Mouse (Mus musculus) left cerebral cortex, adult 9 months (tissue): ENCODE data around the gene Ltbp2.

ENCODE experiments used
- DNase-seq, 2 experiments: peaks; one replicate each; pipeline ENCODE4 v3.0.0; 2022; ENCODE audit warnings: low spot score in 2 of 2

Ltbp2 gene

DNA sequence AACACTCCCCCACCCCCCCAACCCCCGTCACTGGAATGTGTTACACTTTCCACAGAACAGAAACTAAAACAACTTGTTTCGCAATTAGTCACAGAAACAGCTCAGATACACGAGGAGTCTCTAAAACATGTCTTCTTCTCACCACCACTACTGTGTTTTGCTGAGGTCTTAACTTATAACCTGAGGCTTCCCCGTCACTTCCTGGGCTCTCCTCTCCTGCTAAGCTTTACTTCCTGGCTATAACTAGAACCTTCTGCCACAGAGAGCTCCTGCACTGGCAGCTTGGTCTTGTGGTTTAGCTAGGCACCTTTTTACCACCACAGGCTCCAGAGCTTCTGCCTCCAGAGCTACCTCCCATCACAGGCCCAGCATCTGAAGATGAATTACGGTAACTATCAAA, 113.8 kb downstream of the Ltbp2 start:
- no peak for DNase-seq

GRCm38 (mm10) chr12:84759063-84759462, 117.3 kb downstream of the Ltbp2 start:
- DNase-seq = no peak

GRCm38 (mm10) chr12:84756016-84756415, 120.3 kb downstream of the Ltbp2 start:
- peak; percentile 59 to 75 for DNase-seq

DNA sequence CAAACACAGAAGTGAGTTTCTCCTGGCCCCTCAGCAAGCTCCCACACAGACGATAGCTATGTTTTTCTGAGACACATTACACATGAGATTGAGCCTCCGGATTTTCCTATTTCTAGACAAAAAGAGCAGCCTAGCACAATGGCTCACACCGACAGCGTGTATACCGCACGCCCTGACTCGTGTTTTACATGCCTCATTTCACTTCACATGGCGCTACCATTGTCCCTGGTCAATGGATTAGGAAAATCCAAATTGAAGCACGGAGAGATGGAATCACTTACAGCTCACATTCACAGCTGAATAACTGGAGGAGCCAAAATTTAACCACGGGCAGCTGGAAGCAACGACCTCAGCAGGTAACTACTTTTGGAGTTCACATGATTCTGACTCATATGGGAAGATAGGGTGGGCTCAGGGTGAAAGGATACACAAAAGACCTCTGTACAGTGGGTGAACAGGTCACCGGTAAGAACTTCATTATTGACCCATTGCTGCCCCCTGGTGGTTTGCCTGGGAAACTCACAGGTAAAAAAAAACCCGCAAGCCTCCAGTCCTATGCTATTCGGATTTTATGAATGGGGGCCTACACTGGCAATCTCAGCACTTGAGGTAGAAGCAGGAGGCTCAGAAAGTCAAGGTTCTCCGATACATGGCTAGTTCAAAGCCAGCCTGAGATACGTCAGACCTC, 121.2 kb downstream of the Ltbp2 start:
- peak in 1 of 2 experiments; percentile 51 for DNase-seq

- no peak for DNase-seq
Observed at GRCm38 (mm10) chr12:84752131-84752977, 124.0 kb downstream of the Ltbp2 start.

- no peak for DNase-seq
Observed at GRCm38 (mm10) chr12:84750661-84751060, 125.7 kb downstream of the Ltbp2 start.

DNA sequence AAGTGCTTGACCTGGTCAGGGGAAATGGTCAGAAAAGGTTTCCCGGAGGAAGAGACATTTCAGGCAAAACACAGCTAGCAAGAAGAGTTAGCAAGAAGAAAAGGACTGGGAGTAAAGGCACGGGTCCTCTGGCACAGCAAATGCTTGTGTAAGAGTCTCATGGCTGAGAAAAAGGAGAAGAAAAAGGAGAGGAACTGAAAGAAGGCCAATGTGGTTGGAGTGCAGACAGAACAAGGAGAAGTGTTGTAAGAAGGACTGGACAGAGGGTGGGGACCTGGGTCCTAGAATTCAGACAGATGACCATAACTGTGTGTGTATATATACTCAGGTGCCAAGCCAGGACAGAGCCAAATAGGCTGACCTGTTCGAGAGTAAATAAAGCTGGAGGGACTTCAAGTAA, 128.2 kb downstream of the Ltbp2 start:
- DNase-seq = no peak

DNA sequence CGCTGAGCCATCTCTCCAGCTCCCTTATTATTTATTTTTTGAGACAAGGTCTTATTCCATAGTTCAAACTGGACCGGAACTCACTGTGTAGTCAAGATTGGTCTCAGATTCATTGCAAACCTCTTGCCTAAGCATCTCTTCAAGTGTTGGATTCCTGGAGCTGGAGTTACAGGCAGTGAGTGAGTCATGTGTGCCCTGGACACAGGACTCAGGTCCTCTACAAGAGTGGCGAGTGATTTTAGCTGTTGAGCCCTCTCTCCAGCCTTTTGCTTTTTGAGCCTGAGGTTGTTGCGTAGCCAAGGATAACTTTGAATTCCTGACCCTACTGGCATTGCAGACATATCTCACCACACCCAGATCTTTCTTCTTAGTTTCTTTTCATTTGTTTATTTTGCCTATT, 130.6 kb downstream of the Ltbp2 start:
- DNase-seq = no peak

GRCm38 (mm10) chr12:84743496-84743895, 132.8 kb downstream of the Ltbp2 start:
- no peak for DNase-seq

GRCm38 (mm10) chr12:84733366-84733765, 143.0 kb downstream of the Ltbp2 start:
- no peak for DNase-seq
